Mouse (Mus musculus) ovary, adult 2 months (tissue): ENCODE data around the gene Akr1b8. TPM values are rescaled to one million over a fixed set of nuclear protein-coding genes. Genes with fewer than 3 reads are reported as not detected.

Source experiments
- polyA plus RNA-seq: library from polyadenylated mRNA; depleted of rRNA; stranded (reverse); fragments of >200 nt; gene quantifications from 2 replicates; pipeline ENCODE4 v1.2.3, GENCODE M21; 2012; rRNA removed

The Akr1b8 gene
- polyA plus RNA-seq: 20.6 and 24.3 TPM in 2 replicates

GRCm38 (mm10) chr6:34353658-34354353, at the start of gene Akr1b8:
Gene Akr1b8 (plus strand): TSS chr6:34354119.

GRCm38 (mm10) chr6:34316854-34317771, 36.8 kb upstream of the Akr1b8 start, which contains the start of gene Akr1b3:
Gene Akr1b3 (minus strand): TSS chr6:34317478.

GRCm38 (mm10) chr6:34384110-34384661, 30.3 kb downstream of the Akr1b8 start, which contains the start of gene Akr1b10:
Gene Akr1b10 (plus strand): TSS chr6:34384218.

GRCm38 (mm10) chr6:34412023-34412422, 58.1 kb downstream of the Akr1b8 start, which contains the start of gene Akr1b7:
Gene Akr1b7 (plus strand): TSS chr6:34412334.

Other genes with a start within 250 kb of the Akr1b8 start
- 17.8 and 24.2 TPM in 2 replicates for gene Slc35b4, start 177.0 kb upstream of the Akr1b8 start, polyA plus RNA-seq
- gene Akr1b3, start 36.6 kb upstream of the Akr1b8 start, polyA plus RNA-seq: 253 and 301 TPM in 2 replicates
- 22.4 and 29.8 TPM in 2 replicates for gene Akr1b10, start 30.1 kb downstream of the Akr1b8 start, polyA plus RNA-seq
- 3.5 and 5.3 TPM in 2 replicates for gene Akr1b7, start 58.2 kb downstream of the Akr1b8 start, polyA plus RNA-seq
- gene Bpgm, start 122.1 kb downstream of the Akr1b8 start, polyA plus RNA-seq: 9.7 and 15.7 TPM in 2 replicates
- gene Cald1, start 244.4 kb downstream of the Akr1b8 start, polyA plus RNA-seq: 30.7 and 33.7 TPM in 2 replicates